Mouse (Mus musculus): ENCODE measurements around the gene Trmt2b.
"Not testable (repeated sequence)": the region's sequence is repeated elsewhere in the genome, so short reads cannot be mapped to it uniquely, and the experiment has no call there.

Trmt2b gene

DNA sequence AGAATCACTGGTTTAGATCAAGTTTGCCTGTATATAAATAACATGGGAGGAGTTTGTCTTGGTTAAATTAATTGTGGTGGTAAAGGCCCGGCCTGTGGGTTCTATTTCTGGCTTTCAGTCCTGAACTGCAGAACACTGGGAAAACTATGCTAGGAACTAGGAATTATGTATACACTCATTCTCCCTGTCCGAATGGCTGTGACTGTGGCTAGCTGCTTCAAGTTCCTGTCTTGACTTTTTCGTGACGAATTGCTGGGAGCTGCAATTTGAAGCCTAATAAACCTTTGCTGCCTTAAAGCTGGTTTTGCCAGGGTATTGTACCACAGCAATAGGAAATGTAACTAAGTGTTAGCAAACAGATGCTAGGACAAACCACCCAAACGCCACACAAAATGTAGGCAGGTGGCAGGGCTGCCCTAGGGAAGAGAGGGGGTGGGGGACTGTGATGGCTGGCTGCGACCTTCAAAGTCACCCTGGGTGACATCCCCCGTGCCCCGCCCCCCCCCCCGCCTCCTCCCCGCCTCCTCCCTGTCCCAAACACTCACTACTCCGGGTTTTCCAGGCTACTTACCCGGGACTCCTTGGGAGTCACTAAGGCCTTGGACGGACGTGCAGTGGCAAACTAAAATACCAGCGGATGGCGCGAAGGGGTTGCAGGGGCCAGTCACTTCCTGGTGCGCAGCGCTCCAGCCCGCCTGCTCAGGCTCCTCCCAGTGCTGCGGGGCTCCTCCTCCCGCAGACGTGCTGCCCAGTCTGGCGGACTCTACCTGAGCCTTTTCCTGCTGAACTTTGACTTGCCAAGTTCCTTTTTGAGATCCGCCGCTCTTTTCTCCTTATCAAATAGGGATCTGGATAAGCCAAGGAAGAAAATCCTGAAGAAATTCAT, at the start of gene Trmt2b:
Trmt2b (minus strand) TSS at position 710 of the 886 bp plus-strand sequence.
- peak; percentile 68 for DNase-seq (ENCODE audit: low spot score)

- DNase-seq (ENCODE audit: low spot score) = peak; percentile 23
These were observed 42.6 kb upstream of the Trmt2b start for GRCm38 (mm10) chrX:134319153-134319932.

- DNase-seq (ENCODE audit: low spot score) = not testable (repeated sequence)
These were observed 34.4 kb upstream of the Trmt2b start for GRCm38 (mm10) chrX:134311193-134311592.

- DNase-seq (ENCODE audit: low spot score) = no peak
These were observed 31.5 kb upstream of the Trmt2b start for GRCm38 (mm10) chrX:134308275-134308634.

- peak; percentile 84 for DNase-seq (ENCODE audit: low spot score)
These were observed 30.9 kb upstream of the Trmt2b start, which contains the start of gene Cenpi for GRCm38 (mm10) chrX:134307534-134308274. Gene Cenpi (plus strand): TSS chrX:134308084.

DNA sequence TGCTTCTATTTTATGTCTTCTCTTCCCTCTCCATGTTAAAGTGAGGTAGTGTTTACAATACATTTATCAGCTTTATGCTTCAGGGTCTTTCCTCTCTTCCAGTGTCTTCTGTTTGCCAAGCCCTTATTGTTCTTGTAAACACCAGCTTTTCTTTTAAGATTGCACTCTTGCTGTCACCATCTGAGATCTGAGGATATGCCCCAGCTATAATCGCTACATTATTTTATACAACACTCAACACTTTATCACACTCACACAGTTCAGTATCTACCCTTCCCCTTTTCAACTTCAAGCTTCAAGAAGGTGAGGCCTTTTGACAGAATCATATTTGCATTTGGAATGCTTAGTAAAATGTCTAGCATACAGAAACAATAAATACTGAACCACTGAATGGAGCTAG, 26.5 kb upstream of the Trmt2b start:
- no peak for DNase-seq (ENCODE audit: low spot score)

- no peak for DNase-seq (ENCODE audit: low spot score)
These were observed 23.4 kb upstream of the Trmt2b start for GRCm38 (mm10) chrX:134300219-134300618.

- no peak for DNase-seq (ENCODE audit: low spot score)
These were observed 20.4 kb upstream of the Trmt2b start for GRCm38 (mm10) chrX:134297195-134297594.

- no peak for DNase-seq (ENCODE audit: low spot score)
These were observed 20.0 kb upstream of the Trmt2b start for GRCm38 (mm10) chrX:134296737-134297136.

DNA sequence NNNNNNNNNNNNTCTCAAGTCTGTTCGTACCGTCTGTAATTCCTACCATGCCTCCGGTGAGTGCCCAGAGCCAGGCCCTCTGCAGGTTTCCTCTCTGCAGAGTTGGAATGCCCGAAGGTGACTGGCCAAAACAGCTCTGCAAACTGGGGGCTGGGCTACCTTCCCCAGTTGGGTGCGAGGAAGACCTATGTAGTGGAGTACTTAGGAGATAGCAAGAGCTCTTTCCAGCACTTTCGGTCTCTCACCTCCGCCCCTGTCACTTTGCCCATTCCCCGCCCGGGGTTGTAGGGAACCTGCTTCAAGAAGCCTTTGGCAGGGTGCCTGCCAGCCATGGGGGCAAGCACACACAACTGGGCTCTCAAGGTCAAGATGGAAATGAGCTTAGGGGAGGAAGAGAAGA, 19.5 kb upstream of the Trmt2b start:
- no peak for DNase-seq (ENCODE audit: low spot score)

DNA sequence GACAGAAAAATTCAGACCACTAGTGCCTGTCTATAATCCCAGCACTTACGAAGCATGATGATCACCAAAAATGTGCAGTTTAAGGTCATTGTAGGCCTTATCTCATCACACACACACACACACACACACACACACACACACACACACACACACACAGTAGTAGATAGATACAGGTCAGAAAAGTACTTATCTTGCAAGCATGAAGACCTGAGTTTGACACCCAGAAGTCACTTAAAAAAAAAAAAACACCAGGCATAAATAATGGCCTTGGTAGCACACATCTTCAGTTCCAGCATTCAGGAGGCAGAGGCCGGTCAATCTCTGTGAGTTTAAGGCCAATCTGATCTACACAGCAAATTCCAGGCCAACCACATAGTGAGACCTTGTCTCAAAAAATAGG, 10.5 kb upstream of the Trmt2b start:
- DNase-seq (ENCODE audit: low spot score) = no peak

DNA sequence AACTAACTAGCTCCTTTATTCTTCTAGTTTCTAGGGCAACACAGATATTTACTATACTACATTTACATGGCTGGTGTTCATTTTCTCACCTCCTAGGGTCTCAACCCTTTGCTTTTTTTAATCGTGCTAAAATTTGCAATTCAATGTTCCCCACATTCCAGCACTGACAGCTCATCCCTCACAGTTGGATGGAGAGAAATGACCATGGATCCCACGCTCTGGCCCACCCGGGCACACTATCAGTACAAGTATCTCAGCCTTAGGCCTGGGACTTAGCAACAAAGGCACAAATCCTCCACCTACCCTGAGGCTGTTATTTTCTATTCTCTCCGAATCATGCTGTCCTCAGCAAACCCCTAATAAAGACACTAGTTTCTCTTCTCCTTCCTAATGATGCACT, 9.0 kb upstream of the Trmt2b start:
- no peak for DNase-seq (ENCODE audit: low spot score)

GRCm38 (mm10) chrX:134285102-134285501, 8.3 kb upstream of the Trmt2b start:
- DNase-seq (ENCODE audit: low spot score) = no peak

DNA sequence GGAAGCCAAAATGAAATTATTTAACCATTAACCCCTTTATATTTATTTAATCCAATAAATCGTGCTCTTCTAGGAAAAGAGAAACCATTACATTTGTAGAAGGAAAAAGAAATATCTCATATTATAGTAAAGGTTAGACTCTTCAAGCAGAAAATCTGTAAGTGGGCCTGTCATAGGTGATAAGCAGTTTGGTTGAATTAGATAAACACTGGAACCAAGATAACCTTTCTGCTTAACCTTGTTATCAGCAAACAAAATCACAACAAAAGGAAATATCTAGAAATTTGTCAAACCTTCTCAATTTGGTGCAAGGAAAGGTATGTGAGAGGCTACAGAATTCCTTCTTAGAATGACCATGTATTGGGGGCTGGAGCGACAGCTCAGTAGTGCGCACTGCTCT, 3.7 kb upstream of the Trmt2b start:
- DNase-seq (ENCODE audit: low spot score) = no peak

- peak; percentile 4 for DNase-seq (ENCODE audit: low spot score)
These were observed 1.1 kb downstream of the Trmt2b start for GRCm38 (mm10) chrX:134275715-134276114.

DNA sequence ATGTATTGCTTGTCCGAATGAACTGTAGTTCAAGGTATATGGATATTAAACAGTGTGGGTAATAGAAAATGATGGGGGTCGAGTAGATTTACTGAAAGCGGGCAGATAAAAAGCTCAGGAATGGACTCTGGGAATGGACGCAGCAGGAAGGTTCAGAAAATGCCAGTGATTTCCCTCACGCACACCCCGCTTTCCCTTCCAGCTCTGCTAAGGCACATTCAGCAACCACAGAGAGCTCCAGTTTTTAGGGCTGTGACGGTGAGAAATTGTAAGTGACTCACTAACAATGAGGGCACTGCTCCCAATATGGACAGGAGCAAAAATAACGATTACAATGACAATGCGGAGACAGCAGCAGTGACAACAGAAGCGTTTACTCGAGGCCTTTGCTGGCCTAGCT, 14.7 kb downstream of the Trmt2b start:
- no peak for DNase-seq (ENCODE audit: low spot score)

DNA sequence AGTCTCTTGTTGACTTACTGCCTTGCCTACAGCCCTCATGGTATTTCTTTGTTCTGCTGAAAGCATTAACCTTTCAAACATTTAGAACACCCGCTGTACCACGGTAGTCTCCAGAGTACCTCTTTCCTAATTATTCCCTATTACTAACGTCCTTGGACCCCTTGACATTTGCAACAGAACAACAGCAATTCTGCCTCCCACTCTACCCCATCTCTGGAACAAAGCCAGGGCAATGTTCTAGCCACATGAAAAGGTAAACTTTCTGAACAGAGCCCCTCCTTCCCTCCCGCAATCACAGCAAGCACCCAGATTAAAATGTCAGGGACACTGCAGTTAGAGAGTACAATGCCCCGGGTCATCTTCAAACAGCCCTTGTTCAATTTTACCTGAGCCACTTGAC, 15.6 kb downstream of the Trmt2b start:
- DNase-seq (ENCODE audit: low spot score) = no peak

GRCm38 (mm10) chrX:134248202-134248601, 28.6 kb downstream of the Trmt2b start:
- DNase-seq (ENCODE audit: low spot score) = no peak

- DNase-seq (ENCODE audit: low spot score) = no peak
These were observed 30.8 kb downstream of the Trmt2b start for GRCm38 (mm10) chrX:134245946-134246345.

- no peak for DNase-seq (ENCODE audit: low spot score)
These were observed 38.5 kb downstream of the Trmt2b start for GRCm38 (mm10) chrX:134238266-134238665.

DNA sequence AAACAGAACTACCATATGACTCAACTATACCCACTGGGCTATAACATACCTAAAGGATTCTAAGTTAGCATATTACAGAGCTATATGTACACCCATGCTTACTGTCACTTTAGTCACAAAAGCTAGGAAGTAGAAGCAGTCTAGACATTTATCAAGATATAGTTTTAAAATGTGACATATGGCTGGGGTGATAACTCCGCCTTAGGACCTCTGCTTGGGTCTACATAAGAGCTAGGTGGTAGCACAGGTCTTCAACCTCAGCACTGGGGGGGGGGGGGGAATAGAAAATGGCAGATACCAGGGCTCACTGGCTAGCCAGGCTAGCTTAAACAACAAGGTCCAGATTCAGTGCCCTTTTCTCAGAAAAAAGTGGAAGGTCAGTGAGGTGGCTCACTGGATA, 43.7 kb downstream of the Trmt2b start:
- DNase-seq (ENCODE audit: low spot score) = no peak

DNA sequence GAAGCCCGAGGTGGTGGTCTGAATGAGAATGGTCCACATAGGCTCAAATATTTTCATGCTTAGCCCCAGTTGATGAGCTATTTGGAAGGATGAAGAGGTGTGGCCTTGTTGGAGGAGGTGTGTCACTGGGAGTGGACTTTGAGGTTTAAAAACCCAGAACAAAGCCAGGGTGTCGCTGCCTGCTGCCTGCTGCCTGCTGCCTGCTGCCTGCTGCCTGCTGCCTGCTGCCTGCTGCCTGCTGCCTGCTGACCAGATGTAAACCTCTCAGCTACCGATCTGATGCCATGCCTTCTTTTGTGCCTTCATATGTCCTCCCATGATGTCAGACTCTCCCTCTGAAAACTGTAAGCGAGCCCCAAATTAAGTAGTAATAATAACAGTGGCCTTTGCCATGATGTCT, 54.9 kb downstream of the Trmt2b start, which contains the start of gene Nox1:
Nox1 (minus strand) TSS at position 101 of the 400 bp plus-strand sequence.
- no peak for DNase-seq (ENCODE audit: low spot score)
